Mouse (Mus musculus) limb, embryonic 14.5 days (tissue): ENCODE results near the gene Hps1. TPM values are rescaled to one million over a fixed set of nuclear protein-coding genes. Genes with fewer than 3 reads are reported as not detected.

Source experiments
- ATAC-seq: fragments of 200-750 bp; cut with Nextera tagmentation; 2 replicates; pipeline ENCODE4 v1.8.0; 2017; ENCODE audit warnings: low read depth, moderate number of reproducible peaks, moderate TSS enrichment; ENCODE audit not compliant: low FRiP score
- DNase-seq: peaks from one replicate; pipeline ENCODE4 v3.0.0-alpha.2; 2015; ENCODE audit warnings: low spot score
- H3K27ac ChIP-seq: fragments of 300-500 bp; sonication (generic); replicated peaks from 2 replicates; pipeline ENCODE4 v1.5.1; 2014; ENCODE audit warnings: low read depth, mild to moderate bottlenecking, low read length, moderate library complexity, mixed read lengths
- H3K27me3 ChIP-seq: fragments of 300-500 bp; sonication (generic); 2 replicates; pipeline ENCODE4 v1.6.1; 2014; ENCODE audit warnings: low read length, mixed read lengths; ENCODE audit not compliant: control insufficient read depth, insufficient read depth
- H3K36me3 ChIP-seq: fragments of 300-500 bp; sonication (generic); 2 replicates; pipeline ENCODE4 v1.6.1; 2014; ENCODE audit warnings: mild to moderate bottlenecking, low read length, moderate library complexity, mixed read lengths; ENCODE audit not compliant: control insufficient read depth, insufficient read depth
- H3K4me1 ChIP-seq: fragments of 300-500 bp; sonication (generic); 2 replicates; pipeline ENCODE4 v1.6.1; 2014; ENCODE audit warnings: antibody characterized with exemption, low read length, mixed read lengths; ENCODE audit not compliant: control insufficient read depth, insufficient read depth
- H3K4me2 ChIP-seq: fragments of 300-500 bp; sonication (generic); replicated peaks from 2 replicates; pipeline ENCODE4 v1.6.1; 2014; ENCODE audit warnings: low read depth, mild to moderate bottlenecking, low read length, moderate library complexity; ENCODE audit not compliant: severe bottlenecking
- H3K4me3 ChIP-seq: fragments of 300-500 bp; sonication (generic); replicated peaks from 2 replicates; pipeline ENCODE4 v1.5.1; 2014; ENCODE audit warnings: low read length
- H3K9ac ChIP-seq: fragments of 300-500 bp; sonication (generic); 2 replicates; pipeline ENCODE4 v1.6.1; 2014; ENCODE audit warnings: mild to moderate bottlenecking, low read depth, low read length, moderate library complexity; ENCODE audit not compliant: severe bottlenecking
- H3K9me3 ChIP-seq: fragments of 300-500 bp; sonication (generic); 2 replicates; pipeline ENCODE4 v1.6.1; 2016; ENCODE audit warnings: low read length; ENCODE audit not compliant: control insufficient read depth
- POLR2A ChIP-seq: fragments of 200-500 bp; IDR thresholded peaks from 2 replicates; pipeline ENCODE4 v1.8.0; 2012; ENCODE audit warnings: inconsistent platforms, mild to moderate bottlenecking, moderate library complexity, borderline replicate concordance; ENCODE audit not compliant: insufficient read depth, insufficient read length; ENCODE audit errors: extremely low read depth
- WGBS: fragments of 180-500 bp; shearing (Covaris S2); extraction: QIAGEN DNeasy Blood & Tissue Kit; methylation state at CpG from one replicate; pipeline ENCODE4 v1.1.7; 2014; 5-methylcytosine and 5-hydroxymethylcytosine counted together
- polyA plus RNA-seq, 2 experiments: library from polyadenylated mRNA; depleted of rRNA in 1 of 2; stranded (reverse) in 1 of 2; unstranded in 1 of 2; fragments of >200 nt; fragmentation: Nextera tagmentation in 1 of 2; extraction: Ambion mirVana in 1 of 2; gene quantifications; 2 replicates each; pipeline versions ENCODE4 v1.2.1 to v1.2.3; 2012 to 2014

Gene Hps1
- polyA plus RNA-seq, 2 experiments: 12.0 to 20.9 TPM

- peaks cover 5% of the 10 kb centered on the region; the same call in 1 of the 2 replicates for H3K4me1 ChIP-seq
- no peak overlapping the region for H3K4me2 ChIP-seq
- no peaks in the 10 kb centered on the region for H3K36me3 ChIP-seq
- no peak for TF ChIP-seq POLR2A
- no peak overlapping the region for H3K9ac ChIP-seq
- no peak overlapping the region for H3K4me3 ChIP-seq
- H3K27me3 ChIP-seq: no peaks in the 10 kb centered on the region
- H3K9me3 ChIP-seq: no peaks in the 10 kb centered on the region
- H3K27ac ChIP-seq: no peak overlapping the region
- 100% methylated on average over 1 of the region's 1 CpGs for WGBS
- ATAC-seq: no peak
- DNase-seq: no peak
Observed at GRCm38 (mm10) chr19:42776813-42777212, 3.0 kb downstream of the Hps1 start.

DNA sequence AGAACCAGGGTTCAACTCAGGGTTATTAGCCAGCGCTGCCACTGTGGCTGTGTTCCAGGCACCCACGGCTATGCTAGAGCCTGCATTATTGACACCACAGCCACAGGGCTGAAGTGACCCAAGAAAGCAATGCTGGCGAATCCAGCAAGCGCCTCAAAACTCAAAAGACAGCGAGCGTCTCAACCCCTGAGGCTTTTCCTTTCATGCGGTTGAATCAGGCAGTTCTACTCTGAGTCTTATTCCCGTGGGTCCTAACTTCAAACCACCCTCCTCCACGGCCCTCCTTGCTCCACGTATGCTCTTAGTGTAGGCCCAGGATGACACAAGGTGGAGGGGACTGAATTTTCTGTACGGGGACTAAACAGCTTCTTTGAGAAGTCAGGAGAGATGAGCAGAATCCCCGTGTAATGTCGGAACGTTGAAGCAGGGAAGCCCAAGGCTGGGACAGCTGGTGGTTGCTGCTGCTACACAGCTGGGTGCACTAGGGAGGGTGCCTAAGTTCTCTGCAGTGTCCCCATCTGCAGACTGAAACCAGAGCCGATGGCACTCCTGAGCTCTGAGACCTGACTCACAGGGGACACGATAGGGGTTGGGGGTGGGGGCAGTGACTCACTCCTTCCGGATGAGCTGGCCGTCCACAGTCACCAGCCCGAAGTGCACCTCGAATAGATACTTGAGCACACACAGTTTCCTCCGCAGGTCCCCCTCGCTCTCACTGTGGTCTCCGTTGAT lies 9.5 kb downstream of the Hps1 start:
- Histone ChIP-seq H3K9ac (no peak overlapping the region), H3K9me3 (no peaks in the 10 kb centered on the region), H3K4me1 (no peaks in the 10 kb centered on the region), H3K4me3 (no peak overlapping the region), H3K36me3 (0 out of 2 replicates have a peak, but pooled peaks cover 5% of the 10 kb centered on the region), H3K27ac (no peak overlapping the region), H3K4me2 (no peak overlapping the region), H3K27me3 (no peaks in the 10 kb centered on the region)
- ATAC-seq (no peak), DNase-seq (no peak)
- 79% methylated on average over 23 of the region's 23 CpGs for WGBS
- TF ChIP-seq POLR2A: no peak

DNA sequence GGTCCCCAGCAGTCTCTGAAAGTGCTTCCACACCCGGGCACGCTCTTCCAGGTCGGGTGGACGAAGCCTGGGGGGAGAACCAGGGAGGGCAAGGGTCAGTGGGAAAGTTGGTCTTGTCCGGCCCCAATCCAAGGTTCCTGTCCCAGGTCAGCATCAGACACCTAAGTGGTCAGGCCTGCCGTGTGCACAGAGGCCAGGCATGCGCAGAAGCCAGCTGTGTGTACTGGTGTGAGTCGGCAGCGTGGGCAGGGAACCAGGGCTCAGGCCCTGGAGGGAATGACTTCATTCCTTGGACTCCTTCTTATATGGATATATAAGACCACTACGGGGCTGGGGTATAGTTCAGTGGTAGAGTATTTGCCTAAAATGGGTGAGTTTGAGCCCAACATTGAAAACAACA lies 10.1 kb downstream of the Hps1 start:
- Histone ChIP-seq H3K27ac (no peak overlapping the region), H3K27me3 (no peaks in the 10 kb centered on the region), H3K36me3 (0 out of 2 replicates have a peak, but pooled peaks cover 5% of the 10 kb centered on the region), H3K9me3 (no peaks in the 10 kb centered on the region), H3K4me2 (no peak overlapping the region), H3K4me1 (no peaks in the 10 kb centered on the region), H3K4me3 (no peak overlapping the region), H3K9ac (no peak overlapping the region)
- 89% methylated on average over 10 of the region's 10 CpGs for WGBS
- ATAC-seq: no peak
- no peak for DNase-seq
- TF ChIP-seq POLR2A: no peak

GRCm38 (mm10) chr19:42767361-42767760 lies 12.4 kb downstream of the Hps1 start:
- no peak for TF ChIP-seq POLR2A
- Histone ChIP-seq H3K9ac (no peak overlapping the region), H3K4me3 (no peak overlapping the region), H3K36me3 (0 out of 2 replicates have a peak, but pooled peaks cover 5% of the 10 kb centered on the region), H3K27me3 (no peaks in the 10 kb centered on the region), H3K4me1 (peaks cover 10% of the 10 kb centered on the region), H3K9me3 (no peaks in the 10 kb centered on the region), H3K4me2 (no peak overlapping the region), H3K27ac (no peak overlapping the region)
- DNase-seq: no peak
- ATAC-seq: no peak
- 75% methylated on average over 8 of the region's 8 CpGs for WGBS

DNA sequence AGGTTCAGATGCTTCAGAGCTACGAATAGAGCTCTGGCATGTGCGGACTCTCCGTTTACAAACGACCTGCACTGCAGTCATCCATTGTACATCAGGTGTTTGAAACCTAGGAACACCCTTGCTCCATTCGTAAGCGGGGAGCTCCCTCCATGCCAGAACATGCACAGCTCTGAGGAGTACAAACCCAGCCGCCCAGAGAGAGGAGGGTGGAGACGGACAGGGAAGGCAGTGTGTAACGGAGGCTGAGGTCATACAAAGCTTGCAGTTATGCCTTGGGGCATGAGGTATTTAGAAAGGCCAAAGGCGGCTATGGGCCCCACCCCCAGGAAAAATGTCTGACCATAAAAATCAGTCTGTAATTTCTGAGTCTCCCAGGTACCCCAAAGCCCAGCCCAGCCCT lies 15.4 kb downstream of the Hps1 start:
- no peak for DNase-seq
- TF ChIP-seq POLR2A: no peak
- Histone ChIP-seq H3K4me3 (no peak overlapping the region), H3K4me1 (peaks cover 10% of the 10 kb centered on the region), H3K4me2 (no peak overlapping the region), H3K27me3 (no peaks in the 10 kb centered on the region), H3K36me3 (no peaks in the 10 kb centered on the region), H3K27ac (peak overlapping the region; percentile 50), H3K9ac (no peak overlapping the region), H3K9me3 (no peaks in the 10 kb centered on the region)
- WGBS: 40% methylated on average over 10 of the region's 10 CpGs
- ATAC-seq: peak; percentile 74
